Comparison of ENCODE assay signal across 8 mouse cellular contexts in genomic region chr11:103953032-103953895, GRCm38 (mm10). TPM values are rescaled to one million over a fixed set of nuclear protein-coding genes. Genes with fewer than 3 reads are reported as not detected.
A peak's percentile ranks its signal among the peaks of the same experiment; 100 is the strongest.
DNase-seq lines count a peak whose midpoint lies in the region; ATAC-seq lines count a peak whose summit lies in the region.

No protein-coding gene starts in this region.

- peak overlapping the region; percentile 90 for H3K9ac ChIP-seq in heart, embryonic 12.5 days
- H3K9ac ChIP-seq in limb, embryonic 13.5 days: peak overlapping the region; percentile 90

- no peaks in the 10 kb centered on the region for H3K36me3 ChIP-seq in heart, embryonic 12.5 days
- H3K36me3 ChIP-seq in limb, embryonic 13.5 days: no peaks in the 10 kb centered on the region

- peak overlapping the region; percentile 84 for H3K4me2 ChIP-seq in heart, embryonic 12.5 days
- H3K4me2 ChIP-seq in limb, embryonic 13.5 days (replicated peaks): peak overlapping the region; percentile 83

- no peaks in the 10 kb centered on the region for H3K9me3 ChIP-seq in heart, embryonic 12.5 days (replicated peaks)
- H3K9me3 ChIP-seq in limb, embryonic 13.5 days: no peaks in the 10 kb centered on the region

- H3K4me3 ChIP-seq in heart, embryonic 12.5 days: peak overlapping the region; percentile 84
- peak overlapping the region; percentile 77 for H3K4me3 ChIP-seq in limb, embryonic 13.5 days

- WGBS in heart, embryonic 12.5 days: 3% methylated on average over 27 of the region's 32 CpGs
- 1% methylated on average over 32 of the region's 32 CpGs for WGBS in limb, embryonic 13.5 days

- no peaks in the 10 kb centered on the region for H3K27me3 ChIP-seq in heart, embryonic 12.5 days (replicated peaks)
- no peaks in the 10 kb centered on the region for H3K27me3 ChIP-seq in limb, embryonic 13.5 days

- peaks cover 10% of the 10 kb centered on the region for H3K4me1 ChIP-seq in heart, embryonic 12.5 days (replicated peaks)
- peaks cover 11% of the 10 kb centered on the region for H3K4me1 ChIP-seq in limb, embryonic 13.5 days

- H3K27ac ChIP-seq in heart, embryonic 12.5 days (ENCODE audit: poor library complexity, severe bottlenecking): no peak overlapping the region; the same call in 1 of the 2 replicates
- H3K27ac ChIP-seq in limb, embryonic 13.5 days: no peak overlapping the region; the same call in 1 of the 2 replicates

- peak; percentile 21; the same call in 1 of the 2 replicates for ATAC-seq in cerebellum, adult (ENCODE audit: insufficient number of reproducible peaks, low FRiP score, low TSS enrichment)
- peak; percentile 80 for ATAC-seq in heart, embryonic 12.5 days (ENCODE audit: insufficient number of reproducible peaks, low FRiP score)
- ATAC-seq in limb, embryonic 13.5 days (ENCODE audit: low FRiP score, low read depth): peak; percentile 64
- ATAC-seq in monocyte, adult 5-6 weeks (replicated peaks; ENCODE audit: insufficient number of reproducible peaks, low FRiP score, low TSS enrichment, poor library complexity, severe bottlenecking): peak; percentile 37

- DNase-seq in cerebellum, adult 9-11 months: no peak
- peak; percentile 50 for DNase-seq in 416B (ENCODE audit: low read depth)
- DNase-seq in cerebellum, adult 11-12 months: peak; percentile 51
- no peak for DNase-seq in layer of hippocampus, adult 9-11 months

RNA-seq across cellular contexts. Expression of gene Nsf, which starts 0.6 kb away (rescaled TPM):
- 36.4 and 42.5 TPM in 2 replicates for polyA plus RNA-seq in heart, embryonic 12.5 days (2016; fragmentation: Nextera tagmentation; extraction: Ambion mirVana)
- polyA plus RNA-seq in limb, embryonic 13.5 days (2015; fragmentation: Nextera tagmentation; extraction: Ambion mirVana): 51.5 and 55.6 TPM in 2 replicates
- total RNA-seq in monocyte, adult 5-6 weeks (2017): 73.0 to 93.1 TPM (median 86.5 TPM) in 3 replicates

RNA-seq across cellular contexts. Expression of gene Arf2, which starts 13.3 kb away (rescaled TPM):
- 60.3 and 65.8 TPM in 2 replicates for polyA plus RNA-seq in heart, embryonic 12.5 days (2016; fragmentation: Nextera tagmentation; extraction: Ambion mirVana)
- polyA plus RNA-seq in limb, embryonic 13.5 days (2015; fragmentation: Nextera tagmentation; extraction: Ambion mirVana): 81.1 and 84.3 TPM in 2 replicates
- total RNA-seq in monocyte, adult 5-6 weeks (2017): 52.6 to 86.8 TPM (median 79.1 TPM) in 3 replicates

Comparison
In these comparisons a context has a peak if more than half of its experiments do, and no peak if none do; other contexts are left out.
1. DNase-seq: peak in 416B (single experiment) and cerebellum, adult 11-12 months (single experiment); none in cerebellum, adult 9-11 months (single experiment) and layer of hippocampus, adult 9-11 months (single experiment).
2. ATAC-seq: peak in every context shown above with its lines; median percentile 80 in heart, embryonic 12.5 days; 64 in limb, embryonic 13.5 days; 37 in monocyte, adult 5-6 weeks; 21 in cerebellum, adult.